Mouse (Mus musculus): ENCODE data around the gene Sytl1.

Sytl1 gene

DNA sequence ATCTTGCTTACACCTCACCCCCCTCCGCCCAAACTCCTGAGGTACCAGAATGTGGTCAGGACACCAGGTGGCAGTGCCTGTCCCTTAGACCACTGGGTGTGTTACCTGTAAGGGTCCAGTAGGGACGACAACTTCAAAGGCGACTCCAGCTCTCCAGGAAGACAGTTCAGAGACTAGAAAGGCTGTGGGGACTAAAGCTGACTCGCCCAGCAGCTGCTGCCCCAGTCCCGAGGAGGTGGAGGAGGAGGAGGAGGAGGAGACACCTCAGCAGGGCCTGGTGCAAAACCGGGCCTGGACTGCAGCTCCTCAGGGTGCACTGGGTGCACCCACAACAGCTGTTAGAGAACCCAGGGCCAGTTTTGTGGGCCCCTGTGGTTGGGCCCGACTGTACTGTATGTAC is at the start of gene Sytl1:
TSS of gene Sytl1 (minus strand) at position 232 of the 400 bp plus-strand sequence.
- DNase-seq (ENCODE audit: low read depth in 2 of 2, low spot score in 2 of 2) = peak in 1 of 2 experiments; percentile 24

DNA sequence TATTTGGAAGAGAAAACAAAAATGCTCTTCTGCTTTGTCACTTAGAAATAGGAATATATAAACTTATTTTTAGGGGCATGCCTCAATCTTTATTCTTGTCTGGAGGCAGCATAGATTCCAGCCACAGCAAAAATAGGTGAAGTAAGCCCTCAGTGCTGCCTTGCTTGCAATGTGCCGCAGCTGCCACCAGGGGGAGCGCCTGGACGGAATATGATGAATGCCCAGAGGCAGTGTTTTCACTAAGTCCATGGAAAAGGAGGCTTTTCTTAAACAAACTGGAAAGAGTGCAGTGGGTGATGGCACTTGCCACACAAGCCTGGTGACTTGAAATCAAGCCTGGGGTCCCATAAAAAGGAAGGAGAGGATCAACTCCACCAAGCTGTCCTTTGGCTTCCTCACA is 47.0 kb upstream of the Sytl1 start:
- peak; percentile 85 to 91 for DNase-seq (ENCODE audit: low read depth in 2 of 2, low spot score in 2 of 2)

DNA sequence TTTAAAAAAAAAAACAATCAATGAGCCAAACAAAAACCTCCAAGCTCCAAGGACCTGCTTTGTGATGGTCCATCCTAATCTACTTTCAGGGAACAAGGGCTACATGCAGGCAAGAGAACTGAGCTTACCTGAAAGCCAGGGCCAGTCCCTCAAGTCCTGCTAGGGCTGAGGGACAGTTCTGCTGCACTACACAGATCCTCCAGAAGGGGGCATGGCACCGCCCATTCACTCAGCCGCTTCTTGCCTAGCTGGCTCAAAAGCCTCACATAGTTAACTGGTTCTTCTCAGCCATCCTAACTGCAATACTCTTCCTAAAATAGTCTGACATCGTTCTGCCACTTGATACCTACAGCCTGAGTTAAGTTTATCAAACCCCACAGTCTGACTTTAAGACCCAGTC is 44.4 kb upstream of the Sytl1 start:
- peak; percentile 46 to 72 for DNase-seq (ENCODE audit: low read depth in 2 of 2, low spot score in 2 of 2)

DNA sequence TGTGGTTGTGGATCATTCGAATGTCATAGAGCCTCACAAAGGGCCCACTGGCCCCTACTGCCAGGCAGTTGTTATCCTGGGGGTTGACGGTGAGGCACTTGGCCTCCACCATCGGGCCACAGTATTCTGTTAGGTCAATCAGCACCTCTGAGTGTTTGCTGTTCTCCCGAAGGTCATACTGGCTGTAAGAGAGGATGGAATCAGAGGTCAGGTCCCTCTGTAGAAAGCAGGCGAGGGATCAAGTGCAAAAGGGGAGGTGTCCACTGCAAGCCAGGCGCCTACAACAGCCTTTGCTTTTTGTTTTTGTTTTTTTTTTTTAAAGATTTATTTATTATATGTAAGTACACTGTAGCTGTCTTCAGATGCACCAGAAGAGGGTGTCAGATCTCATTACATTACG is 42.9 kb upstream of the Sytl1 start:
- DNase-seq (ENCODE audit: low read depth in 2 of 2, low spot score in 2 of 2) = no peak

DNA sequence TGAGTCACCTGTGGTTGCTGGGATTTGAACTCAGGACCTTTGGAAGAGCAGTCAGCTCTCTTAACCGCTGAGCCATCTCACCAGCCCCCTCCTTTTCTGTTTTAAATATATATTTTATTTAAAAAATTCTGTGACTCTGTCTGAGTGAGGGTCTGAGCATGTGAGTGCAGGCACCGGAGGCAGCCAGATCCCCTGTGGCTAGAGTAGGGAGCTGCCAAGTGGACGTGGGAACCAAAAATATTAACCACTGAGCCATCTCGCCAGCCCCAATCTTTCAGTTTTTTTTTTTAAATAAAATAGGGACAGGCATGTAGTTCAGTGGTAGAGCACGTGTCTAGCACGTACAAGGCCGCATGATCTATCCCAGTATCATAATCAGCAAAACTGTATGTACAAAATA is 41.9 kb upstream of the Sytl1 start:
- DNase-seq (ENCODE audit: low read depth in 2 of 2, low spot score in 2 of 2) = no peak

DNA sequence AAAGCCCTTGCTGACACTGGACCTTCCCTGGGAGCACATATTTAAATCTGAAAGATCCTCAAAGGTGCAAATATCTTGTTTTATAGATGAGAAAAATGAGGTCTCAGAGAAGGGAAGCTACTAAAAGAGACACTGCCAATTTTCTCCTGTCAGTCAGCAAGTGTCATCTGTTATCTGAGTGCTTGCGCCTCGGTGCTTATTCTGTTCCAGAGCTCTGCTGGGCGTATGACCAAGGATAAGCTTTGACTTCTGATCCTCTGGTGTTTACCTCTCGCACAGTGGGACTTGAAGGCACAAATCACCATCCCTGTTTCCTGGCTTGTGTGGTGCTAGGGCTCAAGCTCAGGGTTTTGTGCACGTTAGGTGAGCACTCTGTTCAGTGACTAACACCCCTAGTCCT is 39.8 kb upstream of the Sytl1 start:
- DNase-seq (ENCODE audit: low read depth in 2 of 2, low spot score in 2 of 2) = no peak

DNA sequence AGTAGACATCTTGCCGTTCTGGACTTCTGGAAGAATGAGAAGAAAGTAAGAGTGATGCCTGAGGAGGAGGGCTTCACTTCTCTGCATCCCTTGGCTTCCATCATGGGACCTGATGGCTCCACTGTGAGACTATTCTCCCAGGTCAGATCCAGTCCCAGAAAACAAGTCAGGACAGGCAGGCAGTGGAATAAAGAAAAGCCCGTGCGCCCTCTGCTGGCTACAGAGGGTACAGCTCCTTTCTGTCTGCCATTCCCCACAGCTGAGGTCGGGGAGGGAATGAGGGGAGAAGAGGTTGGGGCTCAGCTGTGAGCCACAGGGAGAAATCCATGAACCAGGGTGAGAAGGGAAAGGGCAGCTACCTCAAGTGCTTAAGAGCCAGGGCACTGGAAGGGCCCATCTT is 38.9 kb upstream of the Sytl1 start:
- peak; percentile 39 to 59 for DNase-seq (ENCODE audit: low read depth in 2 of 2, low spot score in 2 of 2)

DNA sequence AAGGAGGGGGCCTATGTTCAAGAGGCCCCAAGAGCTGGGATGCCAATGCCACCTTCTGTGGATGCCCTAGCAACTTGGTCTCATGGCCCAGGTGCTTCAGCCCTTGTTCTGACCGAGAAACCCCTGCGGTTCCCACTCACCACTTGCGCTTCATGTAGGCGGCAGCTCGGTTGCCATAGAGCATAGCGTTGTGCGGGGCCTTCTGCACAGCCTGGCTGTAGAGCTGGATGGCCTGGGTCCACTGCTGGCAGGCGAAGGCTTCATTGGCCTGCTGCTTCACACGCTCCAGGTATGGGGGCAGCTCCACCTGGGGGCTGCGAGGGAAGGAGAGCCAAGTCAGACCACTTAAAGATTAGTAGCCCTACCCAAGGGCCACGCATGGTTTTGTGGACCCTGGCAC is 37.5 kb upstream of the Sytl1 start:
- no peak for DNase-seq (ENCODE audit: low read depth in 2 of 2, low spot score in 2 of 2)

DNA sequence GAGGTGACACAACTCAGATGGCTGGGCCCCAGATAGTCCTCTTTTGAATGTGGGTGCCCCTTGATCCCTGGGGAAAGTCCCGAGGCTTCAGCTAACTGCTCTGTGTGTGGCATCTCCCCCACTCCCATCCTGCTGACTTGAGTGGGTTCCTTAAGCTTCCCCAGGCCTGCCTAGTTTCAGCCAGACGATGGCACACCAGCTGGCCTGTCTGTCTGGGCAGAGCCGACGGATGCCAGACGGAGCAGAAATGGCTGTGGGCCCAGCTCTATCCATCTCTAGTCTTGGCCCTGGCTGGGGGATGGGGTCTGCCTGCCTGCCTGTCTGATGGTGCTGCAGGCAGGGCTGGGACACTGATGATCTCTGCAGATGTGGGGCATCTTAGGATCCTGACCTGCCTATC is 36.8 kb upstream of the Sytl1 start:
- DNase-seq (ENCODE audit: low read depth in 2 of 2, low spot score in 2 of 2) = no peak

DNA sequence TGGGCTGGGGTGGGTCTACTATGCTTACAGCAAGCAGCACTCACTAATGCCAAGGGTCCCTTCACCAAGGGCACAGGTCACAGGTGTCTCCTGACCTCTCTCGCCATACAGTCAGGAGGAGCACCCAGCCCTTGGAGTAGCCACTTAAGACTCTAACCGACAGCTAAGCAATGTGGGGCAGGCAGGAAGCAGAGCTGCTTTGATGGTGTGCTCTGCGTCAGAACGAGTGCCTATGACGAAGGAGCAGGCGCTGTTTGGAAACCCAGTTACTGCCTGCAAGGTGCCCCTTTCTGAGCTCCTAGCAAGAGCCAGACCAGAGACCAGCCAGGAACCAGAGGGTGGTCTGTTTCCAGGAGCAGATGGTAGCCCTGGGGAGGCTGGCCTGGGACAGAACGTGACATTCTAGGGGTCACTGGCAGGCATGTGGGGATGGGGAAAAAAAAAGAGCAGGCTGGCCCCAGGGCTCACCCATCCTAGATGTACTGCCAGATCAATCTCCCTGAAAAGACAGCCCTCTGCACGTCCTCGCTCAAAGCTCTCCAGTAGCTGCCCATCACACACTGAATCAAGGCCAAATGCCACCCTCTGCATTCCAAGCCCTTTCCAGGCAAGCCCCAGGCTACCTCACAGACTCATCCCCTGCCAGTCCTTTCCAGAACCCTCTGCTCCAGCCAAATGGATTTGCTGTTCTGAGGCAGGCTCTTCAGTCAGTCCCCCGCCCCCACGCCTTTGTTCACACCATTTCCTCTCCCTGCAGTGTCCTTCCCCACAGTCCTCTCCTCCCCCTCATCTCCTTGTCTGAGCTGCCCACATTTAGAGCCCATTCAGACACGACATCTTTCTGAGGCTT is 35.8 kb upstream of the Sytl1 start:
- peak; percentile 57 to 63 for DNase-seq (ENCODE audit: low read depth in 2 of 2, low spot score in 2 of 2)

DNA sequence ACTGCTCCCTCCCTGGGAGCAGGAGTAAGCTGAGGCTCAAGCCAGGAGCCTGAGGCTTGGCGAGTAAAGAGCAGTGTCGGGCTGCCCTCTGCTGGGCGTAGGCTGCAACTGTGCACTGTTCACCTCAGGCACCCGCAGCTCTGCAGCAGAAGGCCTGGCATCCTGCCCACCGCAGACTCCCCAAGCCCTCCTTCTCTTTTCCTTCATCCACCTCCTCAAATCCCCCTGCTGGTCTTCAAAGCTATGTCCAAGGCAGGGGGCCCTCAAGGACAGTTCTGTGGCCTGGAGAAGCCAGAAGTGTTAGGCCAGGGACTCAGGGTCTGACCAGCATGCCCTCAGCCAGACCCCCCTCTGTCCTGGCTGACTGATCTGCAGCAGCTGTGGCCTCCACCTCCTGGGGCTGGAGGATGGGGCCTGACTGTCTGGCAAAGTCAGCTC is 34.9 kb upstream of the Sytl1 start:
- DNase-seq (ENCODE audit: low read depth in 2 of 2, low spot score in 2 of 2) = peak; percentile 70 to 76

DNA sequence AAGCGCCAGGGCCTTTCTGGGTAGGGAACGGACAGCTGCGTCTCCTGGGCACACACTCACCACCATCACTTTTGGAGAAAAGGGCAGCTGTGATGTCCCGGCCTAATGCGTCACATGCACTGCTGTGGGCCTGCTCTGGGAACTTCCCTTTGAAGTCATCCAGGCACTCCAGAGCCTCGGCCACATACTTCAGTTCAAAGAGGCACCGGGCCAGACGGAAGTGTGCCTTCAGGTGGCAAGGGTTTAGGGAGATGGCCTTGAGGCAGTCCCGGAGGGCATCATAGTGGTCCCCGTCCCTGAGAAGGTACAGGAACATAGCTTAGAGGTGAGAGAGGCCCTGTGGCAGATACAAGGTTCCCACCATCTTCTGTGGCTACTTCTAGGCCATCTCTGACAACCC is 34.4 kb upstream of the Sytl1 start:
- no peak for DNase-seq (ENCODE audit: low read depth in 2 of 2, low spot score in 2 of 2)

DNA sequence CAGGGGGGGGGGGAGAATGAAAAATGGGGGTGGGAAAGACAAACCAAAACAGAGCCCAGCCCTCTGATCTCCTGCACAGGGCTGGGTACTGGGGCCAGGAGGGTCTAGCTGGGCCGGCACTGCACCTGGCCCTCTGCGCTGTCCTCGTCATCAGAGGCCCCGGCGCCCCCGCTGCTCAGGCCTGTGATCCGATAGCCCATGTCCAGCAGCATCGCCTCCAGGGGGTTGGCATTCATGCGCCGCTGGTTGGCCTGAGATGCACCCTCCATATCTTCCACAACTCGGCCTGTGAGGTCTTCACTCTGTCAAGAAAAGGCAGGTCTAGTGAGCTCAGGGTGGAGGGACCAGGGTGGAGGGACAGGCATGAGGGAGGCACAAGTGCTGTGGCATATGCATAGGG is 31.2 kb upstream of the Sytl1 start:
- no peak for DNase-seq (ENCODE audit: low read depth in 2 of 2, low spot score in 2 of 2)

DNA sequence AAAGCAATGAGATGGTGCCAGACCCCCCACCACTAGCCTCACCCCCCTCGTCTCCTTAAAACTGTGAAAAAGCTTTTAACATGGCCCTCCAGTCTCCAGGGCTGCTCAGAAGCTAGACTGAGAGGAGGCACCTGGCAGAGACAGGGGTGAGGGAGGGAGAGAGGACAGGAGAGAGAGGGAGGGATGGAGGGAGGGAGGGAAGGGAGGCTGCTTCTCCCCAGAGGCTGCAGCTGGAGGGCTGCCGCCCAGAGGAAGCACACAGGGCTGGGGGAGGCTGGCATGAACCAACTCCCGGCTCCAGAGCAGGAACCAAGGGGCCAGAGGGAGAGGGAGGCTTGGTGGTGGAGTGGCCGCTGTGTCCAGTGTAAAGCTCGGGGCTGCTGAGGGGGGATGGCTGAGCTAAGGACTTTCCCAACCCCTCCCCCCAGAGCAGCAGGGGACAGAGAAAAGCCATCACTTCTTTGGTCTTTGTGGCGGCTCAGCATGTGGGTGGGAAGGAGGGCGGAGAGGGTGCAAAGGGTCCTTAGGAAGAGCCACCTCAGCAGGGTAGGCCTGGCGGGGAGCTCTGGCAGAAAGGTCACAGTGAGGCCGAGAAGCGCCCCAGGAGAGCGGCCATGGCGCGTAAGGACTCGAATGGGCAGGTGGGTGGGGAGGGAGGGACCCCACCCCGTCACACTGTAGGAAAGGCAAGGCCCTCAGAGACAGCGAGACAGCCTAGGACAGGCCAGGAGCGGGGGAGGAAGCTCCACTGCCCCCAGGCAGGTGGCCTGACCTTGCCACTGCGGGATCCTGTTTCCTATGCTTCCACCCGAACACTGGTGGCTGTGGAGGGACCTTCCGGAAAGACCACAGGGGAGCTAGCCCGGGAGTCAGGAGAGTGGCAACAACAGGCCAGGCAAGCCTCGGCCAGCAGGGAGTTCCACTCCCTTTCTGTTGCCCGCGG is 30.3 kb upstream of the Sytl1 start:
- DNase-seq (ENCODE audit: low read depth in 2 of 2, low spot score in 2 of 2) = no peak

DNA sequence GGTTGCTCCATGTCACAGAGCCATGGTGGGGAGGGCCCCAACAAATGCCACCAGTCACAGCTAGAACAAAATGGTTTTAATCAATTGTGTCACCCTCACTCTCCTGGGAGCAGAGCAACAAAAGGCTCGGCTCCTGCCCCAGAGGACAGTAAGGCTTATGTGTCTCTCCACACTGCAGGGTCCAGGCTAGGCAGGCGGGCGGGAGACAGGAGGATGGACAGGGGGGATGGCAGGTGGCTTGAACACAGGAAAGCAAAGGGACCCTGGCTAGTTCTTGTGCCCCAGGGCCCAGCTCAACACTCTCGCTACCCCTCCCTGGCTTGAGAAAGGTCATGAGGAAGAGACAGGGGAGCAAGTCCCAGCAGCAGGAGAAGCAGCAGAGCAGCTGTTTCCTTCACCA is 29.5 kb upstream of the Sytl1 start:
- no peak for DNase-seq (ENCODE audit: low read depth in 2 of 2, low spot score in 2 of 2)

DNA sequence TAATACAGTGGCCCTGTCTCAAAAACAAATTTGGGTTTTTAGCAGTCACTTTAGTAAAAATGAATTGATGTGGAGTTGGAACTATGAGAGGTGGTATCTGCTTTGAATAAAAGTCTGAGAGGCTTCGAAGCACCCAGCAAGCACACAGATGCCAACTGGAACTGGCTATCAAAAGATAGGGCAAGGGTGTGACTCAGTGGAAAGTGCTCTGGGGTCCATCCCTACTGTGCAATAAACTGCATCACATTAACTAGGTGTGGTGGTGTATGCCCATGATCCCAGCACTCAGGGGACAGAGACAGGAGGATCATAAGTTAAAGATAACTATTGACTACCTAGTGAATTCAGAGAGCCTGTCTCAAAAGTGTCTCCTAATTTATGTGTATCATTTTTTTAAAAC is 28.3 kb upstream of the Sytl1 start:
- DNase-seq (ENCODE audit: low read depth in 2 of 2, low spot score in 2 of 2) = no peak

DNA sequence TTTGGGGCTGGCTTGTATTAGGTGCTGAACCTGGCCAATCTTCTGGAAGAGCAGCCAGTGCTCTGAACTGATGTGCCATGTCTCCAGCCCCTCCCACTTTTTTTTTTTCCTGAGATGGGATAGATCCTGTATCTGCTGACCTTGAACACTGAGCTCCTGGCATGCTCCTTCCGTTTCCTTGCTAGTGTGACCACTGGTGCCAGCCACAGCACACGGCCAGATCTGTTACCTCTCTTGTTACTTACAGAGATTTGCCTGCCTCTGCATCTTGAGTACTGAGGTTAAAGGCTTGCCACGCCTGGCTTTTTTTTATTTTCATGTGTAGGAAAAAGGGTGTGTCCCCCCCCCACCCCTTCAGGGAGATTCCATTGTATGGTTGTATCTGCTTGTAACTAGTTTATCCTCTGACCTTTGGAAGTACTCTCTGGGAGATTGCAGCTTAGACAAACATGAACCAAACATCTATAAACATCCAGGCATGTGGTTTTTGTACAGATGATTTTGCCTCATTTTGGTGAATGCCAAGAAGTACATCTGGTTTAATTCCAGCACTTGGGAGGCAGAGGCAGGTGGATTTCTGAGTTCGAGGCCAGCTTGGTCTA is 23.7 kb upstream of the Sytl1 start:
- DNase-seq (ENCODE audit: low read depth in 2 of 2, low spot score in 2 of 2) = no peak

DNA sequence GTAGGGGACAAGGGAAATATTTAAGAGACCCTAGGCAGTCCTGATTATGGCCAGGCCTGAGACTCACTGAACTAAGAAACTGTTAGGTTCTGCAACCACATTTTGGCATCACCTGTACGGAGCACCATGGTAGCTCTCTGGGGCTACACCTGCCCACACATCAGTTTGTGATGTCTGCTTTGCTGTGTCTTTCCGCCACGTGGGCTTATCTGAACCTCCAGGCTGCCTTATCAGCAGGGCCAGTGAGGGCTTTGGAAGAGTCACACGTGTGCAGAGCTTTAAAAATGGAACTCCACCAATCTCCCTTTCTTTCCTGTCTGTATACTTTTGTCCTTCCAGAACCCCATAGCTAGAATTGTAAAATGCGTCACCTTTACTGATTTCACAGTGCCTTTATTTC is 23.0 kb upstream of the Sytl1 start:
- DNase-seq (ENCODE audit: low read depth in 2 of 2, low spot score in 2 of 2) = no peak

DNA sequence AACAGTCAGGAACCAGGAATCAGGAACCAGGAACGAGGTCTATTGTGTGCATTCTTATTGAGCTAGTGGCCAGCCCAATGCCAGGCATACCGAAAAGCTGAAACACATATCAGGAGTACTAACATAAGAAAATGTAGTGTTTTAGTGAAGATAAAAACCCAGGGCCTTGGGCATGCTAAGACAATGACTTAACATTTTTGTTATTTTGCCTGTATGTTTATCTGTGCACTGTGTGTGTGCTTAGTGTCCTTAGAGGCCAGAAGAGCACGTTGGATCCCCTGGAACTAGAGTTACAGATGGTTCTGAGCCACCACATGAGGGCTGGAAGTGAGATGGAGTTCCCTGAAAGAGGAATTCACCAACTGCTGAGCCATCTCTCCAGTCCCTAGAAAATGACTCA is 22.4 kb upstream of the Sytl1 start:
- no peak for DNase-seq (ENCODE audit: low read depth in 2 of 2, low spot score in 2 of 2)

DNA sequence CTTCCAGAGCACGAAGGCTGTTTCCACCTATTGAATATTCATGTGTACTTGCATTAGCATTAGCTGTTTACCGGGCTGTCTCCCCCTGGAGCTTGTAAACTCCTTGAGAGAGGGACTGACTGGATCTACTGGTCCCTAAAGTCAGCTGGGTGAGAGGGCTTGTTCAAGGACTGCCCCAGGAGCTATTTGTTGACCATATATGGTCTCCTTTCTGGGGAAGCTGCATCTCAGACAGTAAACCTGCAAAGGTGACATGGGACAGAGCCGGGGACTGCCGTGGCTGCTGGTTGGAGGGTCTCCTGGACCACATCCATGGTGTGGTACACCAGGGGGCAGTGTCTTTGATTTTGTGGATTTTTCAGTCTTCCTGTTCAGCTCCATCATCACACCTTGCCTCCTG is 19.7 kb upstream of the Sytl1 start:
- DNase-seq (ENCODE audit: low read depth in 2 of 2, low spot score in 2 of 2) = no peak

DNA sequence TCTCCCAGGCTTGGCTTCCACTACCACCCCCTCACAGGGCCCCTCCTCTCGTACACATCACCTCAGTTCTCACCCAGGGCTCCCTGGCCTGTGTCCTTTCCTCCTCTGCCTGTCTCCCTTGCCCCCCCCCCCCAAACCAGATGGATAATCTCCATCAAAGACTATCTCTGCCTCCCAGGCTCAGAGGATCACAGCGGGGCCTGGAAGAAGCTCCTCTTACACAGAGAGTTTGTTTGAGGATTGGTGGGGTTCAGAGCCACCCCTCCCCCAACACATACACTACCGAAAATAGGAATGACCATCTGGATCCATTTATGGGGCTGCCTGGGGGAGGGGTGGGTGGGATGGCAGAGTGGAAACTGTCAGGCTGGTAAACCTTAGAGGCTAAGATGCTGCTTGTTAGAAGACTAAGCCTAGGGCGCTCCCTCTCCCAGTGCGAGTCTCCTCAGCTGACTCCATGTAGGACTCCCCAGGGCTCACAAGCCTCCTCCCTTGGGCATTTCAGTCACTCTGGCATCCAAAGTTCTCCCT is 19.1 kb upstream of the Sytl1 start:
- no peak for DNase-seq (ENCODE audit: low read depth in 2 of 2, low spot score in 2 of 2)
